Mouse (Mus musculus) thymus, postnatal 0 days (tissue): ENCODE results near the gene Pik3r2. TPM values are rescaled to one million over a fixed set of nuclear protein-coding genes. Genes with fewer than 3 reads are reported as not detected.
A peak's percentile ranks its signal among the peaks of the same experiment; 100 is the strongest.

Experiments used
- DNase-seq: peaks from one replicate; pipeline ENCODE4 v3.0.0-alpha.2; 2015; ENCODE audit warnings: low spot score
- polyA plus RNA-seq: library from polyadenylated mRNA; unstranded; fragments of >200 nt; fragmentation: Nextera tagmentation; extraction: Ambion mirVana; gene quantifications from 2 replicates; pipeline ENCODE4 v1.2.1, GENCODE M21; 2015

Pik3r2 gene
- polyA plus RNA-seq, 1 experiment from 2014 or later: 35.1 TPM

- no peak for DNase-seq
Observed at GRCm38 (mm10) chr8:70773833-70774232, 2.7 kb downstream of the Pik3r2 start.

- DNase-seq: no peak
Observed at GRCm38 (mm10) chr8:70773410-70773809, 3.1 kb downstream of the Pik3r2 start.

GRCm38 (mm10) chr8:70772890-70773289, 3.6 kb downstream of the Pik3r2 start:
- DNase-seq: no peak

- DNase-seq: no peak
Observed at GRCm38 (mm10) chr8:70772075-70772474, 4.4 kb downstream of the Pik3r2 start.

- no peak for DNase-seq
Observed at GRCm38 (mm10) chr8:70771217-70771616, 5.3 kb downstream of the Pik3r2 start.

- DNase-seq: no peak
Observed at GRCm38 (mm10) chr8:70770748-70771147, 5.8 kb downstream of the Pik3r2 start.

GRCm38 (mm10) chr8:70769858-70770257, 6.7 kb downstream of the Pik3r2 start:
- no peak for DNase-seq

GRCm38 (mm10) chr8:70769359-70769758, 7.2 kb downstream of the Pik3r2 start:
- peak; percentile 97 for DNase-seq

GRCm38 (mm10) chr8:70768956-70769355, 7.6 kb downstream of the Pik3r2 start:
- no peak for DNase-seq

GRCm38 (mm10) chr8:70768231-70768776, 8.2 kb downstream of the Pik3r2 start:
- no peak for DNase-seq

GRCm38 (mm10) chr8:70767503-70767902, 9.0 kb downstream of the Pik3r2 start:
- DNase-seq: no peak

GRCm38 (mm10) chr8:70766571-70767440, 9.7 kb downstream of the Pik3r2 start:
- DNase-seq: no peak

- DNase-seq: peak; percentile 63
Observed at GRCm38 (mm10) chr8:70765838-70766570, 10.5 kb downstream of the Pik3r2 start.

GRCm38 (mm10) chr8:70765329-70765728, 11.2 kb downstream of the Pik3r2 start:
- DNase-seq: no peak

GRCm38 (mm10) chr8:70764676-70765075, 11.8 kb downstream of the Pik3r2 start:
- no peak for DNase-seq

- DNase-seq: no peak
Observed at GRCm38 (mm10) chr8:70764026-70764425, 12.5 kb downstream of the Pik3r2 start.

GRCm38 (mm10) chr8:70763354-70763753, 13.2 kb downstream of the Pik3r2 start:
- DNase-seq: peak; percentile 72

GRCm38 (mm10) chr8:70762118-70762517, 14.4 kb downstream of the Pik3r2 start:
- no peak for DNase-seq

- peak; percentile 98 for DNase-seq
Observed at GRCm38 (mm10) chr8:70760775-70761406, 15.6 kb downstream of the Pik3r2 start, which contains the start of gene Mpv17l2. Mpv17l2 (minus strand) TSS chr8:70760946.

- peak; percentile 34 for DNase-seq
Observed at GRCm38 (mm10) chr8:70760350-70760749, 16.2 kb downstream of the Pik3r2 start.
